ENCODE assay signal across 19 mouse cellular contexts in genomic region chr7:96708071-96708470, GRCm38 (mm10).
DNase-seq lines count a peak whose midpoint lies in the region; ATAC-seq and TF ChIP-seq lines count a peak whose summit lies in the region.
"Had no signal": no experiment of that assay in that cellular context is flagged by ENCODE, and none has a peak within 500 bp of the region (broad histone marks: within the 10 kb centered on the region; RNA-seq: fewer than 3 reads in every experiment).

No protein-coding gene starts in this region.

- no peak overlapping the region for H3K27ac ChIP-seq in heart, embryonic 10.5 days
- H3K27ac ChIP-seq in cortical plate, adult 2 months (ENCODE audit: insufficient read depth, low read length): peak overlapping the region; percentile 52; the same call in 1 of the 2 replicates
- H3K27ac ChIP-seq: embryonic facial prominence, embryonic 10.5 days; forebrain, embryonic 13.5 days; limb, embryonic 13.5 days; liver, embryonic 15.5 days; midbrain, embryonic 13.5 days; neural tube, embryonic 13.5 days had no signal

- H3K36me3 ChIP-seq in heart, embryonic 10.5 days: peaks cover 9% of the 10 kb centered on the region; the same call in 1 of the 2 replicates
- H3K36me3 ChIP-seq: liver, embryonic 15.5 days had no signal

- ATAC-seq in megakaryocyte progenitor cell, adult 5-6 weeks (replicated peaks; ENCODE audit: poor library complexity): no peak
- ATAC-seq: forebrain, embryonic 13.5 days; lung, postnatal 0 days; midbrain, embryonic 13.5 days; Patski had no signal

- H3K4me1 ChIP-seq in heart, embryonic 10.5 days: 0 out of 2 replicates have a peak, but pooled peaks cover 4% of the 10 kb centered on the region
- H3K4me1 ChIP-seq in cortical plate, adult 2 months (ENCODE audit: control insufficient read depth, insufficient read depth, low read length): peaks cover 12% of the 10 kb centered on the region
- H3K4me1 ChIP-seq: midbrain, embryonic 13.5 days had no signal

- no peak overlapping the region for H3K4me3 ChIP-seq in heart, embryonic 10.5 days
- H3K4me3 ChIP-seq in cortical plate, adult 2 months (ENCODE audit: insufficient read depth, low read length): no peak overlapping the region
- H3K4me3 ChIP-seq: embryonic facial prominence, embryonic 10.5 days; forebrain, embryonic 13.5 days; limb, embryonic 13.5 days; liver, embryonic 15.5 days; midbrain, embryonic 13.5 days; neural tube, embryonic 13.5 days had no signal

- WGBS in heart, embryonic 10.5 days: 75% methylated on average over 5 of the region's 5 CpGs

- peaks cover 63% of the 10 kb centered on the region for H3K27me3 ChIP-seq in heart, embryonic 10.5 days (ENCODE audit: insufficient read depth, poor library complexity, severe bottlenecking)
- H3K27me3 ChIP-seq: forebrain, embryonic 13.5 days; limb, embryonic 13.5 days; liver, embryonic 15.5 days; neural tube, embryonic 13.5 days; Patski had no signal

- no peak for TF ChIP-seq CTCF in cortical plate, adult 2 months (IDR thresholded peaks at IDR 0.05; ENCODE audit: extremely low read depth, insufficient read depth, low read length)

- DNase-seq in heart, adult 11 months: peak; percentile 86
- DNase-seq in heart, embryonic 10.5 days (ENCODE audit: low spot score): no peak
- DNase-seq in urinary bladder, postnatal 14 days (ENCODE audit: low spot score): peak; percentile 47
- no peak for DNase-seq in urinary bladder, postnatal 25 days (ENCODE audit: low spot score)
- no peak for DNase-seq in kidney, adult 9 months
- DNase-seq: cerebellum, adult 8-10 months; kidney, adult 11 months; kidney, postnatal 10 days; thymus, postnatal 25 days had no signal

- no peak for TF ChIP-seq POLR2A in cortical plate, adult 2 months (IDR thresholded peaks at IDR 0.05; ENCODE audit: extremely low read depth, insufficient read depth, low read length)

- H3K9me3 ChIP-seq in heart, embryonic 10.5 days: no peaks in the 10 kb centered on the region
- H3K9me3 ChIP-seq: embryonic facial prominence, embryonic 10.5 days; forebrain, embryonic 13.5 days; limb, embryonic 13.5 days; liver, embryonic 15.5 days; midbrain, embryonic 13.5 days; neural tube, embryonic 13.5 days had no signal

Comparison
In these comparisons a context has a peak if more than half of its experiments do, and no peak if none do; other contexts are left out.
1. DNase-seq: peak in heart, adult 11 months (single experiment) and urinary bladder, postnatal 14 days (single experiment); none in heart, embryonic 10.5 days (single experiment), urinary bladder, postnatal 25 days (single experiment) and kidney, adult 9 months (single experiment).